39 mouse cellular contexts compared by ENCODE assay signal in the genomic region with DNA sequence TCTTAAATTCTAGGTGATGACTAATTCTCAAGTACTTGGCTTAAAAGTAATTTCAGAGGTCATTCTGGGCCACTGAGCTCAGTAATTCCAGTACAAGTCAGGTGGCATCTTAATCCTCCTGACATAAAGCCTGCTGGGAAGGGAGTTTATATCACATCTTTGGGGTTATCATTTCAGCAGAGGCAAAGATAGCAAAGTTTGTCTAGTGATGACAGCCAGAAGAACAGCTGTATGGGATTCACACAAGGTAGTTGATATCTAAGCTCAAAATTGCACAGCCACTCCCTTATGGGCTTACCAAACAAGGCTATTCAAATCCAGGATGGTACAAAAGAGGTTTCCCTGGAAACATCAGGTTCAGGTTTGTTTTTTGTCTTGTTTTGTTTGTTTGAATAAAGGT. TPM values are rescaled to one million over a fixed set of nuclear protein-coding genes. Genes with fewer than 3 reads are reported as not detected.
"Had no signal": no experiment of that assay in that cellular context is flagged by ENCODE, and none has a peak within 500 bp of the region (broad histone marks: within the 10 kb centered on the region; RNA-seq: fewer than 3 reads in every experiment).

No protein-coding gene starts in this region.

- H3K36me3 ChIP-seq: heart, embryonic 10.5 days; heart, embryonic 12.5 days; heart, embryonic 13.5 days; heart, embryonic 15.5 days; hindbrain, embryonic 10.5 days; hindbrain, embryonic 12.5 days; hindbrain, embryonic 13.5 days; hindbrain, embryonic 15.5 days; intestine, embryonic 15.5 days; kidney, embryonic 15.5 days had no signal

- H3K27ac ChIP-seq: heart, embryonic 10.5 days; heart, embryonic 13.5 days; heart, embryonic 15.5 days; hindbrain, embryonic 10.5 days; hindbrain, embryonic 12.5 days; hindbrain, embryonic 13.5 days; hindbrain, embryonic 14.5 days; hindbrain, embryonic 15.5 days; hindbrain, postnatal 0 days; intestine, embryonic 15.5 days; kidney, embryonic 15.5 days; kidney, postnatal 0 days; layer of hippocampus, adult 2 months; left cerebral cortex, adult 2 months had no signal

- H3K9ac ChIP-seq: heart, embryonic 12.5 days; heart, embryonic 13.5 days; heart, embryonic 15.5 days; hindbrain, embryonic 12.5 days; hindbrain, embryonic 13.5 days; hindbrain, embryonic 14.5 days; hindbrain, embryonic 15.5 days; intestine, embryonic 15.5 days; kidney, embryonic 15.5 days had no signal

- DNase-seq: heart, postnatal 10 days; heart, postnatal 14 days; heart, postnatal 36 days; heart, postnatal 4 days; kidney, adult 11 months; kidney, adult 18-20 months; kidney, adult 2 months; kidney, adult 8-10 months; kidney, adult 9 months; kidney, postnatal 10 days; kidney, postnatal 14 days; kidney, postnatal 25 days; kidney, postnatal 36 days; kidney, postnatal 4 days; layer of hippocampus, adult 9-11 months; layer of hippocampus, postnatal 36 days had no signal

- H3K4me1 ChIP-seq: heart, embryonic 10.5 days; heart, embryonic 12.5 days; heart, embryonic 13.5 days; heart, embryonic 15.5 days; hindbrain, embryonic 10.5 days; hindbrain, embryonic 12.5 days; hindbrain, embryonic 13.5 days; hindbrain, embryonic 15.5 days; intestine, embryonic 15.5 days; kidney, embryonic 15.5 days had no signal

- H3K27me3 ChIP-seq: heart, embryonic 12.5 days; heart, embryonic 13.5 days; heart, embryonic 15.5 days; hindbrain, embryonic 12.5 days; hindbrain, embryonic 13.5 days; hindbrain, embryonic 15.5 days; intestine, embryonic 15.5 days; kidney, embryonic 15.5 days had no signal

- H3K4me3 ChIP-seq: heart, embryonic 10.5 days; heart, embryonic 12.5 days; heart, embryonic 13.5 days; heart, embryonic 15.5 days; hindbrain, embryonic 10.5 days; hindbrain, embryonic 12.5 days; hindbrain, embryonic 13.5 days; hindbrain, embryonic 15.5 days; intestine, embryonic 15.5 days; kidney, embryonic 15.5 days; layer of hippocampus, adult 2 months; left cerebral cortex, adult 2 months had no signal

RNA-seq across cellular contexts. Expression of gene Smpx, which starts 43.7 kb away (rescaled TPM):
- total RNA-seq: hematopoietic stem cell, adult 5-6 weeks; hindbrain, postnatal 0 days; layer of hippocampus, adult 18-20 months; layer of hippocampus, adult 2 months; layer of hippocampus, postnatal 10 days; layer of hippocampus, postnatal 25 days; layer of hippocampus, postnatal 36 days; left cerebral cortex, adult 18-20 months; left cerebral cortex, adult 2 months had no signal
- polyA plus RNA-seq: hindbrain, embryonic 10.5 days; hindbrain, embryonic 11.5 days; hindbrain, embryonic 14.5 days; hindbrain, embryonic 16.5 days; inflammation-experienced regulatory T-cells, adult 6 months had no signal
